Mouse (Mus musculus): ENCODE measurements at regions not wholly inside any gene's neighbourhood (a gene's known extent, or its start where the extent isn't known, plus 50 kb on each side); places are given as distances from the start of the nearest gene placed in this dataset.
A peak's percentile ranks its signal among the peaks of the same experiment; 100 is the strongest.

DNA sequence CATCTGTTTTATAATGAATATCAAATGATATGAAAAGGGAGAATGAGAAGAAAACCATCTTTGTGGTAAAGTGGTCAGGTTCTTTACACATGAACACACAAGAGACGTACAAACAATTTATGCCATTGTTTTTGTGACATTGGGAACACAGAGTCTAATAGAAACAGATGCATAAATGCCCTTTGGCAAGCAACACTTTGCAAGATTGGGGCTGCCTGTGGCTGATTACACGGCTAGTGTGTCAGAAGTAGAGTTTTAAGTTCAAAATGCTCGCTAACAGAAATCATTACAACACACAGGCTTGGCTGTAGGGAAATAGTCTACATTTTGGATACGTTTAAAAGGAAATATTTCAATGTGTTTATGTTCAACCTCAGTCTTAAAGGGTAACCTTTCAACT, 228.5 kb upstream of the Npvf start:
- no peaks in the 10 kb centered on the region for H3K9me3 ChIP-seq (ENCODE audit: control insufficient read depth, low read length)
- H3K36me3 ChIP-seq (replicated peaks; ENCODE audit: control insufficient read depth, insufficient read depth, low read depth) = no peaks in the 10 kb centered on the region
- H3K4me2 ChIP-seq (ENCODE audit: low read depth) = no peak overlapping the region
- no peak for TF ChIP-seq EP300 (IDR thresholded peaks at IDR 0.05; ENCODE audit: low read depth)
- TF ChIP-seq CTCF (IDR thresholded peaks at IDR 0.05; ENCODE audit: low read depth) = no peak
- no peak overlapping the region for H3K4me3 ChIP-seq (ENCODE audit: insufficient read depth in 1 of 2, low read depth in 2 of 2, low read length in 2 of 2)
- WGBS (ENCODE audit: insufficient replicate concordance) = 36% methylated on average over 4 of the region's 4 CpGs
- H3K27me3 ChIP-seq (ENCODE audit: control insufficient read depth, insufficient read depth, low read length) = no peaks in the 10 kb centered on the region
- no peak overlapping the region for H3K9ac ChIP-seq (replicated peaks)
- ATAC-seq (ENCODE audit: insufficient read depth) (no peak), DNase-seq (ENCODE audit: low read depth in 3 of 3, low spot score in 3 of 3) (no peak)
- no peak overlapping the region for H3K27ac ChIP-seq
- H3K4me1 ChIP-seq (replicated peaks; ENCODE audit: control insufficient read depth in 2 of 2, insufficient read depth in 2 of 2, low read length in 1 of 2) = 0 out of 4 replicates have a peak, but pooled peaks cover 0 to 1% of the 10 kb centered on the region in 2 experiments

DNA sequence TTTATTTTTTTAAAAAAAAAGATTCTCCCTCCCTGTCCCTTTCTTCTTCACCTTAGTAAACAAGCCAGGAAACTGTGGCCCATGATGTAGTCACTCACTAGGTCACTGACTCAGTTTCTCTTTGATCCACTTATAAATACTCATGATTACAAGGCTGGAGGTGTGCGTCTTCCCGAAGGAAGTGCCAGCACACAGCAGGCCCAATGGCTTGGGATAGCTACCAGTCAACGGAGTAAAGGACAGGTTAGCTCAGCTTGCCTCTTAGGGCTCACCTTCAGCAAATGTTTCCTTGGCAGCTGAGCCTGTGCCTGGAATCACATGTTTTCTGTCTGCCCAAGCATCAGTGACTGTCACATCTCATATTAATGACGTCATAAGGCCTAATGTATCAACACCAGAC, 230.8 kb upstream of the Npvf start:
- TF ChIP-seq CTCF (IDR thresholded peaks at IDR 0.05; ENCODE audit: low read depth) = no peak
- TF ChIP-seq EP300 (IDR thresholded peaks at IDR 0.05; ENCODE audit: low read depth) = no peak
- WGBS (ENCODE audit: insufficient replicate concordance) = 79% methylated on average over 4 of the region's 4 CpGs
- H3K27ac ChIP-seq = no peak overlapping the region

DNA sequence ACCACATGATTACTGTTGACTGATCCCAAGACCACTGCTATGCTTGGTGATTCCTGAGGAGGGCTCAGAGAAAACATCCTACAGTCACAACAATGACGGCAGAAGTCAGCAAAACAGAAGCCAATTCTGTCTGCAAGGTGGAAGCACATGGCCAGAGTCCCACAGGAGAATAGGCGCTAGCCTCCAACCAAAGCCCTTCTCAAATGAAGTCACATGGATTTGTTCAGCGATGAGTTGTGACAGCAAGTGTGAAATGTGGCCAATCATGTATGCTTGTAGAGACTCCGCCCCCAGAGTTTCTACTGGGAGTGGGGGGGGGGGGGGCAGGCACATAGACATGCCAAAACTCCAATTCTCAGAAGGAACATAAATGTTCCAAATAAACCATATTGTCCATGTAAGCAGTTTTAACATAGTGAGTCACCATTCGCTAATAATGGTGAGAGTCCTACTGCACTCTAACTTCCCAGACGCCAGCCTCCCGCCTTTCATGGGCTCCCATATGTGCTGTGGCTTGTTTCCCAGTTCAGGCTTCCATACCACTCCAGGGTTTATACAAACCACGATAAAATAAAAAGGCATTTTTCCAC, 231.6 kb upstream of the Npvf start:
- Histone ChIP-seq H3K27me3 (ENCODE audit: control insufficient read depth, insufficient read depth, low read length) (no peaks in the 10 kb centered on the region), H3K4me1 (replicated peaks; ENCODE audit: control insufficient read depth in 2 of 2, insufficient read depth in 2 of 2, low read length in 1 of 2) (peaks cover 15 to 18% of the 10 kb centered on the region in 2 experiments), H3K4me2 (ENCODE audit: low read depth) (no peak overlapping the region), H3K4me3 (ENCODE audit: insufficient read depth in 1 of 2, low read depth in 2 of 2, low read length in 2 of 2) (no peak overlapping the region), H3K27ac (no peak overlapping the region), H3K9ac (replicated peaks) (no peak overlapping the region), H3K9me3 (ENCODE audit: control insufficient read depth, low read length) (no peaks in the 10 kb centered on the region), H3K36me3 (replicated peaks; ENCODE audit: control insufficient read depth, insufficient read depth, low read depth) (no peaks in the 10 kb centered on the region)
- WGBS (ENCODE audit: insufficient replicate concordance) = 69% methylated on average over 8 of the region's 8 CpGs
- DNase-seq (ENCODE audit: low read depth in 3 of 3, low spot score in 3 of 3) (no peak), ATAC-seq (ENCODE audit: insufficient read depth) (no peak)
- no peak for TF ChIP-seq EP300 (IDR thresholded peaks at IDR 0.05; ENCODE audit: low read depth)
- TF ChIP-seq CTCF (IDR thresholded peaks at IDR 0.05; ENCODE audit: low read depth) = no peak

More for the DNA sequence above, 230.8 kb upstream of the Npvf start:
- no peak overlapping the region for H3K4me2 ChIP-seq (ENCODE audit: low read depth)
- H3K9ac ChIP-seq (replicated peaks) = no peak overlapping the region
- peaks cover 9 to 12% of the 10 kb centered on the region in 2 experiments for H3K4me1 ChIP-seq (replicated peaks; ENCODE audit: control insufficient read depth in 2 of 2, insufficient read depth in 2 of 2, low read length in 1 of 2)
- H3K9me3 ChIP-seq (ENCODE audit: control insufficient read depth, low read length) = no peaks in the 10 kb centered on the region
- no peaks in the 10 kb centered on the region for H3K27me3 ChIP-seq (ENCODE audit: control insufficient read depth, insufficient read depth, low read length)
- H3K36me3 ChIP-seq (replicated peaks; ENCODE audit: control insufficient read depth, insufficient read depth, low read depth) = no peaks in the 10 kb centered on the region
- H3K4me3 ChIP-seq (ENCODE audit: insufficient read depth in 1 of 2, low read depth in 2 of 2, low read length in 2 of 2) = no peak overlapping the region
- DNase-seq (ENCODE audit: low read depth in 3 of 3, low spot score in 3 of 3) (no peak), ATAC-seq (ENCODE audit: insufficient read depth) (no peak)

DNA sequence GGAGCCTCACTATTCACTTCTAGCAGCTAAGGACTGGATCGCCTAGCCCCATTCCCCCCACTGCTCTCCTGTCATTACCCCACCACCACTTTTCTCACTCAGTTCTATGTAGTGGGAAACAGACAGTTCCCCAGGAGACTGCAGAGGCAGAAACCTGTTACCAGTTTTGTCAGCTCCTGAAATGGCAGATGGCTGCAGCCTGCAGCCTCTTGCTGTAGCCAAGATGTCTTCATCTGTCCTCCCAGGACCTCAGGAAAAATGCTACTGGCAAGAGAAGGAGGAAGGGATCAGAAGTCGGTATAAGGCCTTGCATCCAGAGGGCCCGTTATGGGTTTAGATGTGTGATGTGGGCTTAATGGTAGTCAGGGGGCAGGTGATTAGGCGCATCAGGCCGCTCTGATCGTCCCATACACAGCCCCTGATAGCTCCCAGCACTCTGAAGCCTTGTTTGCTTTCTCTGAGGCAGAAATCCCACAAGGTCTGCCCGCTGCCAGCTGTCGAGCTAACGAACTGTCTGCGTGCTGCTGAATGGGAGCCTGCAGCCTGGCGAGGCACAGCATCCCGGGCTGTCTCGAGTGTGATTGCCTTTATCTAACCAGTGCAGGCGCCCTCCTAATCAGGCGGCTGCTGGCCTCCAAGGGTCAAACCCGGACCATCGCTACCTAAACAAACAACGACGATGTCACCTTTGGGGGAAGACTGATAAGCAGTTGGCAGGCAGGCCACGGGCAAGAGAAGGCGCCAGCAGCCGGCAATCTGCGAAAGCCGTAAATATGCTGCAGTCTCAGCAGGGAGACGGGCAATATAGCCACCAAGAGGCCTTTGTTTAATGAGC, 236.3 kb upstream of the Npvf start:
- H3K4me2 ChIP-seq (ENCODE audit: low read depth) = peak overlapping the region; percentile 63
- H3K27ac ChIP-seq = peak overlapping the region; percentile 82
- peak overlapping the region; percentile 34 to 40 for H3K4me3 ChIP-seq (ENCODE audit: insufficient read depth in 1 of 2, low read depth in 2 of 2, low read length in 2 of 2)
- H3K4me1 ChIP-seq (replicated peaks; ENCODE audit: control insufficient read depth in 2 of 2, insufficient read depth in 2 of 2, low read length in 1 of 2) = peaks cover 26 to 40% of the 10 kb centered on the region in 2 experiments
- WGBS (ENCODE audit: insufficient replicate concordance) = 5% methylated on average over 25 of the region's 25 CpGs
- no peaks in the 10 kb centered on the region; the same call in 1 of the 2 replicates for H3K27me3 ChIP-seq (ENCODE audit: control insufficient read depth, insufficient read depth, low read length)
- H3K9ac ChIP-seq (replicated peaks) = peak overlapping the region; percentile 43
- TF ChIP-seq EP300 (IDR thresholded peaks at IDR 0.05; ENCODE audit: low read depth) (peak; percentile 98), CTCF (IDR thresholded peaks at IDR 0.05; ENCODE audit: low read depth) (peak; percentile 17; the same call in 1 of the 2 replicates)
- H3K36me3 ChIP-seq (replicated peaks; ENCODE audit: control insufficient read depth, insufficient read depth, low read depth) = no peaks in the 10 kb centered on the region
- ATAC-seq (ENCODE audit: insufficient read depth) (peak; percentile 99), DNase-seq (ENCODE audit: low read depth in 3 of 3, low spot score in 3 of 3) (peak; percentile 83 to 86 (median 85))
- no peaks in the 10 kb centered on the region for H3K9me3 ChIP-seq (ENCODE audit: control insufficient read depth, low read length)

DNA sequence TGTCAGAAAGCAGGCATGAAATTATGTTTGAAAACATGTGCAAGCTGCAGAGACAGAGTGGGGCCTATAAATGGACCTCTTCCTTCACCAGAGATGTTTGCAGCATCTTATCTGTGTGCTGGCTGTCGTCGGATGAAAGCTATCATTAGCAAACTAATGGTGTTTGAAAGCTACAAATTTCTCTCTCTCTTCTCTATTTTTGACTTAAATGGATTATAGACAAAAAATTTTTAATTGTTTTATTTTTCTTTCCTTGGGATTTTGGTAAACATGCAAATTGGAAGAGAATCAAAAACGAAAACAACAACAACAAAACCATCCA, 236.9 kb upstream of the Npvf start:
- WGBS (ENCODE audit: insufficient replicate concordance) = 18% methylated on average over 3 of the region's 3 CpGs
- H3K9ac ChIP-seq (replicated peaks) = no peak overlapping the region; the same call in 1 of the 2 replicates
- ATAC-seq (ENCODE audit: insufficient read depth) = peak; percentile 50; the same call in 1 of the 2 replicates

More for the DNA sequence above, 236.9 kb upstream of the Npvf start:
- peak overlapping the region; percentile 67 for H3K27ac ChIP-seq
- DNase-seq (ENCODE audit: low read depth in 3 of 3, low spot score in 3 of 3) = no peak
- H3K36me3 ChIP-seq (replicated peaks; ENCODE audit: control insufficient read depth, insufficient read depth, low read depth) = no peaks in the 10 kb centered on the region
- H3K27me3 ChIP-seq (ENCODE audit: control insufficient read depth, insufficient read depth, low read length) = no peaks in the 10 kb centered on the region; the same call in 1 of the 2 replicates
- H3K4me1 ChIP-seq (replicated peaks; ENCODE audit: control insufficient read depth in 2 of 2, insufficient read depth in 2 of 2, low read length in 1 of 2) = peaks cover 26 to 40% of the 10 kb centered on the region in 2 experiments
- TF ChIP-seq EP300 (IDR thresholded peaks at IDR 0.05; ENCODE audit: low read depth) = no peak
- TF ChIP-seq CTCF (IDR thresholded peaks at IDR 0.05; ENCODE audit: low read depth) = no peak
- H3K9me3 ChIP-seq (ENCODE audit: control insufficient read depth, low read length) = no peaks in the 10 kb centered on the region
- H3K4me3 ChIP-seq (ENCODE audit: insufficient read depth in 1 of 2, low read depth in 2 of 2, low read length in 2 of 2) = no peak overlapping the region
- peak overlapping the region; percentile 63 for H3K4me2 ChIP-seq (ENCODE audit: low read depth)

All from liver, embryonic 14.5 days (tissue).